Mouse (Mus musculus) bone marrow macrophage, adult 2 months (primary cell): ENCODE data around the gene Fam98c. TPM values are rescaled to one million over a fixed set of nuclear protein-coding genes. Genes with fewer than 3 reads are reported as not detected.
"Not testable (repeated sequence)": the region's sequence is repeated elsewhere in the genome, so short reads cannot be mapped to it uniquely, and the experiment has no call there.

Experiments
- H3K27ac ChIP-seq: 2 replicates; pipeline ENCODE4 v1.5.1; 2012; ENCODE audit warnings: low read depth, low read length; ENCODE audit not compliant: insufficient read depth
- H3K4me1 ChIP-seq: 2 replicates; pipeline ENCODE4 v1.6.1; 2012; ENCODE audit warnings: low read length; ENCODE audit not compliant: control insufficient read depth, insufficient read depth
- H3K4me3 ChIP-seq: 2 replicates; pipeline ENCODE4 v1.5.1; 2012; ENCODE audit warnings: mild to moderate bottlenecking, low read length, moderate library complexity; ENCODE audit not compliant: insufficient read depth
- CTCF ChIP-seq: IDR thresholded peaks from 2 replicates; pipeline ENCODE4 v1.5.1; 2012; ENCODE audit warnings: low read depth, mild to moderate bottlenecking, low read length, moderate library complexity
- POLR2A ChIP-seq: IDR thresholded peaks from 2 replicates; pipeline ENCODE4 v1.6.1; 2012; ENCODE audit warnings: mild to moderate bottlenecking, low read depth, low read length, borderline replicate concordance
- polyA plus RNA-seq: library from polyadenylated mRNA; stranded (reverse); fragments of >200 nt; gene quantifications from 2 replicates; pipeline ENCODE4 v1.2.4, GENCODE M21; 2012; ENCODE audit not compliant: missing spikeins, insufficient read depth, insufficient read length

Fam98c gene
- polyA plus RNA-seq, result 30.1 and 32.3 TPM in 2 replicates

- Histone ChIP-seq H3K4me1 (peaks cover 8% of the 10 kb centered on the region; the same call in 1 of the 2 replicates), H3K27ac (peak within 1 kb of the TSS; percentile 50), H3K4me3 (peak within 1 kb of the TSS; percentile 86)
- TF ChIP-seq POLR2A (no peak), CTCF (no peak; the same call in 1 of the 2 replicates)
Observed at GRCm38 (mm10) chr7:29155838-29156782, at the start of gene Fam98c. Gene Fam98c, minus strand, starts transcription at chr7:29156234.

- TF ChIP-seq CTCF (no peak), POLR2A (no peak)
- Histone ChIP-seq H3K4me3 (no peak overlapping the region), H3K27ac (no peak overlapping the region), H3K4me1 (peaks cover 4% of the 10 kb centered on the region)
Observed at GRCm38 (mm10) chr7:29202577-29202976, 46.5 kb upstream of the Fam98c start.

- H3K27ac ChIP-seq, H3K4me3 ChIP-seq, H3K4me1 ChIP-seq: not testable (repeated sequence)
Observed at GRCm38 (mm10) chr7:29194230-29194629, 38.2 kb upstream of the Fam98c start.

GRCm38 (mm10) chr7:29181323-29181722 is 25.3 kb upstream of the Fam98c start:
- H3K4me3 ChIP-seq, H3K4me1 ChIP-seq, H3K27ac ChIP-seq: not testable (repeated sequence)

- TF ChIP-seq CTCF, result no peak
- no peak overlapping the region for H3K4me3 ChIP-seq
- H3K27ac ChIP-seq, result no peak overlapping the region
- peaks cover 7% of the 10 kb centered on the region for H3K4me1 ChIP-seq
Observed at GRCm38 (mm10) chr7:29180854-29181236, 24.8 kb upstream of the Fam98c start.

GRCm38 (mm10) chr7:29180077-29180853 is 24.2 kb upstream of the Fam98c start, which contains the start of gene Psmd8:
Gene Psmd8, minus strand, starts transcription at chr7:29180701.
- TF ChIP-seq POLR2A (0 out of 2 replicates have a peak, but pooled peaks have one; percentile 6), CTCF (no peak)
- Histone ChIP-seq H3K4me3 (peak within 1 kb of the TSS; percentile 76), H3K27ac (peak within 1 kb of the TSS; percentile 89), H3K4me1 (peaks cover 7% of the 10 kb centered on the region)

- Histone ChIP-seq H3K4me1 (peaks cover 7% of the 10 kb centered on the region), H3K27ac (peak overlapping the region; percentile 89), H3K4me3 (peak overlapping the region; percentile 76)
- TF ChIP-seq POLR2A, result no peak
- no peak for TF ChIP-seq CTCF
Observed at GRCm38 (mm10) chr7:29179323-29179722, 23.3 kb upstream of the Fam98c start.

GRCm38 (mm10) chr7:29178106-29178505 is 22.1 kb upstream of the Fam98c start:
- no peak; the same call in 1 of the 2 replicates for TF ChIP-seq CTCF
- no peak for TF ChIP-seq POLR2A
- peak overlapping the region; percentile 89; the same call in 1 of the 2 replicates for H3K27ac ChIP-seq
- peak overlapping the region; percentile 76 for H3K4me3 ChIP-seq
- H3K4me1 ChIP-seq, result peaks cover 7% of the 10 kb centered on the region

- H3K27ac ChIP-seq, result no peak overlapping the region
- H3K4me1 ChIP-seq, result peaks cover 3% of the 10 kb centered on the region; the same call in 1 of the 2 replicates
- H3K4me3 ChIP-seq, result no peak overlapping the region
- TF ChIP-seq POLR2A (no peak), CTCF (no peak)
Observed at GRCm38 (mm10) chr7:29172390-29173016, 16.5 kb upstream of the Fam98c start.
